Mouse (Mus musculus) G1E (cell line): Measurements from ENCODE around the gene Jak1.

Source experiments
- CTCF ChIP-seq: IDR thresholded peaks from 2 replicates; pipeline ENCODE4 v1.5.1; 2012; ENCODE audit warnings: low read depth, low read length, inconsistent platforms, mixed read lengths
- GATA2 ChIP-seq: IDR thresholded peaks from 2 replicates; pipeline ENCODE4 v1.6.1; 2012; ENCODE audit warnings: low read depth, low read length, inconsistent platforms, borderline replicate concordance
- POLR2AphosphoS5 ChIP-seq: IDR thresholded peaks from 2 replicates; pipeline ENCODE4 v1.6.1; 2012; ENCODE audit warnings: low read depth, low read length, inconsistent platforms; ENCODE audit not compliant: insufficient replicate concordance

GRCm38 (mm10) chr4:101225984-101226383 lies 39.1 kb downstream of the Jak1 start:
- TF ChIP-seq GATA2: no peak
- no peak for TF ChIP-seq CTCF
- no peak for TF ChIP-seq POLR2AphosphoS5
